Mouse (Mus musculus) layer of hippocampus, postnatal 36 days (tissue): ENCODE measurements around the gene Gm17334. TPM values are rescaled to one million over a fixed set of nuclear protein-coding genes. Genes with fewer than 3 reads are reported as not detected.

Source experiments
- DNase-seq, 2 experiments: peaks; one replicate each; pipeline ENCODE4 v3.0.0; 2022
- total RNA-seq, 2 experiments: library from RNA; stranded (reverse); gene quantifications; 2 replicates each; pipeline ENCODE4 v1.2.3; 2021

Gm17334 gene
- total RNA-seq, 2 experiments from 2014 or later = 1.0 TPM

DNA sequence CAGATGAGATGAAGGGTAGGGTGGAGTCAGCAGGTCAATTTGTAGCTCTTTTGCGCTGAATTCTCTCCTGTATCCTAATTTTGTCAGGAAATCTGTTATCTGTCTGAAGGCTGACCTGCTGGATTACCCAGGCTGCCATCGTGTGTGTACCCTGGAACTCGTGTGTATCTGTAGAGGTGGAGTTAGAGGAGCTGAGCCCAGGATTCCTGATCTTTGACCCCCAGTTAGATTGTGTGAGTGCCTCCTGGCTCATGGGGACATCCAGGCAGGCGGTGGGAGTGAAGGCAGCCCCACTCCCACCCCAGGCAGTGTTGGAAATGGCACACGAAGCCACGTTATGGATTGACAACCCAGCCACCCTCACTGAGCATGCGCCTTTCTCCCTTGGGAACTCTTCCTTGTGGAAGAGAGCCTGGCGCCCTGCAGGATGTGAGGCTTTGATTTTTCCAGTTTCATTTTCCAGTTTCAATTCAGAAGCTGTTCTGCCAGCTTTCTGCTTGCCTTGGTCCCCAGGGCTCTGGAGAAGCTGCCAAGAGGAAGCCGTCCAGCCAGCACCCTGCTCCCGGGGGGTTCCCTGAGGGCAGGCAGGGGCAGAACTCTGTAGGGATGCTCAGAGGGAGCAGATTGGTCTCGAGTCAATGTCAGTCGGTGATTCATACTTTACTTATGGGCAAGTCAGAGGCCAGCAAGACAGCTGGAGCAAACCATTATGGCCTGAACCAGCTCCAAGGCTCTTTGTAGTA, 23.6 kb upstream of the Gm17334 start:
- peak; percentile 14 to 23 for DNase-seq

DNA sequence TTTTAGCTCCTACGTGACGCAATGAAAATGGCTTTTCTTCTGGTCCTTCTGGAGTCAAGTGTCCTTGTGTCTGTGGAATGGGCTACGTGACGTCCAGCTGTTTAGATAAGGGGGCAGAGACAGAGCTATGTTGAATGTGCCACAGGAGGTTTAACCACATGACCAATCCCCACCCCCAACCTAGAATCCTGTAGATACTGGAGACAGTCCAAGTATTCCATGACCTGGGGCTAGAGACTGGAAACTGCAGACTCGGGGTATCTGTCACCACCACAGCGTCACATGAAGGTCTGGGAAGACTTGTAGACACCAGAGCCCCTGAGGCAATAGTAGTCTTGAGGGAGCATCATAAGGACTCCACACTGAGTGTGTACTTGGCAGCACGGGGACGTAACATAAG, 22.8 kb upstream of the Gm17334 start:
- DNase-seq = no peak

- no peak for DNase-seq
Observed at GRCm38 (mm10) chr11:53794671-53795557, 21.9 kb upstream of the Gm17334 start.

DNA sequence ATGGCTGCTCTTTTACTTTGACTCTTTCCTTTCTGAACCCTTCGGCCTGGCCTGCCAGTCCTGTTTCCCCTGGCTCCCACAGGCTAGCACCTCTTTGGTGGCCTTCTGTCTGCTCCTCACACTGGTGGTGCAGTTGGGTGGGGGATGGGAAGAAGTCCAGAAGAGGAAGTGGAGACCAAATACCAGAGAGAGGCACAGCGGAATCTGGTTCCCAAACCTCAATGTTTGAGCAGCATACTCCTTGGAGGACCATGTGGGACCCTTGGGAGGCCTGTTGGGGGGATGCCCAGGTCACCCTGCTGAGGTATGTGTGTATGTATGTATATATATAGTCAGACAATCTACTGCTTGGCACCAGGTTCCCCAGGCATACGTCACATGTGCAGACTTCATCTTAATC, 21.0 kb upstream of the Gm17334 start:
- DNase-seq = peak in 1 of 2 experiments; percentile 12

DNA sequence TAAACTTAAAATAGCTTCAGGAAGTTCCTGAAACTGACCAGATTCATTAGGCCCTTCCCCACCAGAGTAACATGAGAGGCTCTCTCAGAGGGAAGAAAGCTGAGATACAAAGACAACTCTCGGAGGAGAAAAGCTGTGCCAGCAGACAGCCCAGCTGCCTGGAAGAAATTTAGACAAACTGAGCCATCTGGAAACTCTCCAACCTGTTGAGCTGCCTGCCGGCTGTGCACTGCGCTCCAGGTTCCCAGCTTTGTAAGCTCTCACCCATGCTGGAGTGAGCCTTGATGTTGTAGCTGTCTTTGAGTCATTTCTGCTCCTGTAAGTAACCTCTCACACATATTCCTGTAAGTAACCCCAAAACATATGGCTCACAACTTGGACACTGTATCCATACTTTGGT, 20.0 kb upstream of the Gm17334 start:
- peak; percentile 36 to 40 for DNase-seq

- no peak for DNase-seq
Observed at GRCm38 (mm10) chr11:53789277-53789676, 16.3 kb upstream of the Gm17334 start.

- no peak for DNase-seq
Observed at GRCm38 (mm10) chr11:53788196-53788595, 15.2 kb upstream of the Gm17334 start.

DNA sequence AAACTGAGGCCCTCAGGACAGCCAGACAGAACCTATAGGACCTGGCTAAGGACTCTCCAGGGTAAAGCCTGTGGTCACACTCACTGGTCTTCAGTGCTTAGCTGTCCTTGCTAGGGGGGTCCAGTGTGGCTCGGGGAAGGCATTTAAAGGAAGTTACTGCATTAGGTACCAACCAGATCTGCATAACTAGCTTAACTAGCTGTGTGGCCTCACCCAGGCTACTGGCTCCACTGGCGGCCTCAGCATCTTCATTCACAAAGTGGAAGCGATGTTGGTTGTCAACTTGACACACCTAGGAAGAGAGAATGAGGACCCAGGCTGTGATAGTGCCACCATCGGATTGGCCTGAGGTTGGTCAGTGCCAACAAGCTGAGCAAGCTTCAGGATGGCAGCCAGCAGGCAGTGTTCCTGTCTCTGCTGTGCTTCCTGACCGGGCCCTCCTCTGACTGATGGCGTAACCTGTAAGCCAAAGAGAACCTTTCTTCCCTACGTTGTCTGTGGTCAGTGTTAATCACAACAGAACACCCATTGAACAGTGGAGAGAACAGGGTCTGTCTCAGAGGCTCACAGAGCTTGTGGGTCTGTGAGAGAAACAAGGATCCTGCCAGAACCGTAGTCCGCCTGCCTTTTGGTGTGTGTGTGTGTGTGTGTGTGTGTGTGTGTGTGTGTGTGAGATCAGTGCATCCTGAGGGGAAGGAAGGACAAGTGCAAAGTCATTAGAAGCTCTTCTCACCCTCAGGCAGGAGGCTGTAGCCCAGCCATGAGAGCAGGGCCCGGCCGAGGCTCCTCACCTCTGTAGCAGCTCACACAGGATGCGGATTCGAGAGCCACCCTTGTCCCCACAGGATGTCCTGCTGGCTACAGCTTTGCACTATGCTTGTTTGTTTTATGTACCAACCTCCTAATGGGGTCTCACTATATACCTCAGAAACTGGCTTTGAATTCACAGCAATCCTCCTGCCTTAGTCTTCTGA, 13.4 kb upstream of the Gm17334 start:
- no peak for DNase-seq

GRCm38 (mm10) chr11:53785311-53785936, 12.4 kb upstream of the Gm17334 start:
- DNase-seq = no peak

DNA sequence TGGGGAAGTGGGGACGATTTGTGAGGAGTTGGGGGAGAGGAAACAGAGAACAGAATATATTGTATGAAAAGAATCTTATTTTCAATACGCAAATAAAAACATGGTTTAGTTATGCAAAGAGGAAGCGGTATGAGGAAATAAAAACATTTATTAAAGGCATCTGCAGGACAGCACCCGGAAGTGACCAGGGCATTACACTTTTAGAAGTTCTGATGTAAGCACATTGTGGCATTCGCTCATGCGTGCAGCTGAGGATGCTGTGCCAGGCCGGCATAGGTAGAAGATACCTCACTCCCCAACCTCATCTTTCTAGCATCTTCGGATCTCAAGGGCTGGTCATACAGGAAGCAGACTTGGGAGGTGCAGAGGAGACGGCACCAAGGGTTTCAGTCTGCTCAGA, 10.3 kb upstream of the Gm17334 start:
- DNase-seq = no peak

DNA sequence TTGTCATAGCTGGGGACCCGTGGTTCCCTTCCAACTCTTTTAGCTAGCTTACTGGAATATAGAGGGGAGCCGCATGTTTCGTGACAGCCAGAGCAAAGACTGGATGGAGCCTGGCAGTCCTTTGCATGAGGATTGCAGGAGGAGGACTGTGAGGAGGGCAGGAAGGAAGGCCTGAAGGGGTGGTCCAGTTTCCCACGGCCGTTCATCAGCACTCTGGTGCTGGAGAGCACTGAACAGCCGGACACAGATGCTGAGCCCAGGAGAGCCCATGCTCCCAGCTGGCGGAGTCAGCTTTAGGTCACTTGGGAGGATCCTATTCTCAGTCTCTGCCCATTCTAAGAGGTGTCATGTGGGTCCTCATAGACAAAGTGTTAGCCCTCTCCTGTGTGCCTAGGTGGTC, 9.0 kb upstream of the Gm17334 start:
- no peak for DNase-seq

GRCm38 (mm10) chr11:53781201-53781775, 8.3 kb upstream of the Gm17334 start:
- no peak for DNase-seq

- no peak for DNase-seq
Observed at GRCm38 (mm10) chr11:53780262-53780661, 7.3 kb upstream of the Gm17334 start.

- no peak for DNase-seq
Observed at GRCm38 (mm10) chr11:53779808-53780207, 6.8 kb upstream of the Gm17334 start.

DNA sequence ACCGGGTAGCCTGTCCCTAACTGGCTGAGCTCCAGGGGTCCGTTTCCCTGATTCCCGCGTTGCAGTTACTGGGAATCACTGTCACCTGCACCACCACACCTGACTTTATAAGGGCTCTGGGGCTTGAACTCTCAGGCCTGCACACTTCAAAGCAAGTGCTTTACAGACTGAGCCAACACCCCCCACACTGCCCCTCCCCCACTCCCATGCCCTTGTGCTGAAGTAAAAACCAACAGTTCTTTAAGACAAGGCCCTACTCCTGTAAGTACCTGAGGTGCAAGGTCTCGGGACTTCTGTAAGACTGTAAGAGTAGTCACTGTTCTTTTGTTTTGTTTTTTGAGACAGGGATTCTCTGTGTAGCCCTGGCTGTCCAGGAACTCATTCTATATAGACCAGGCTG, 5.5 kb upstream of the Gm17334 start:
- DNase-seq = no peak

DNA sequence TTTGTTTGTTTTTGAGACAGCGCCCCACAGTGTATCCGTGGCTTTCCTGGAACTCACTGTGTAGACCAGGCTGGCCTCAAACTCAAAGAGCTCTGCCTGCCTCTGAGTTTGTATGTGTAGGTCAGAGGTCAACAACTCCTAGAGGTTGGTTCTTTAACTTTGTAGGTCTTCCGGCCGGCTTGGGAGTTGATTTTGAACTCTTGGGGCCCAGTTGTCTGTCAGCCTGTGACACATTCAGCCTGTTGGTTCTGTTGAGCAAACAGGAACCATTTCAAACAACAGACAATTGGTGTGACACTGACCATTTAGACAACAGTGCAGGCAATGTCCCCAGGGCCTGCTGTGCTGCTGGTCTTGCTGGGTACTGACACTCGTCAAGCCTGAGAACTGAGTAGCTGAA, 4.7 kb upstream of the Gm17334 start:
- DNase-seq = no peak

- no peak for DNase-seq
Observed at GRCm38 (mm10) chr11:53774659-53775255, 1.8 kb upstream of the Gm17334 start.

DNA sequence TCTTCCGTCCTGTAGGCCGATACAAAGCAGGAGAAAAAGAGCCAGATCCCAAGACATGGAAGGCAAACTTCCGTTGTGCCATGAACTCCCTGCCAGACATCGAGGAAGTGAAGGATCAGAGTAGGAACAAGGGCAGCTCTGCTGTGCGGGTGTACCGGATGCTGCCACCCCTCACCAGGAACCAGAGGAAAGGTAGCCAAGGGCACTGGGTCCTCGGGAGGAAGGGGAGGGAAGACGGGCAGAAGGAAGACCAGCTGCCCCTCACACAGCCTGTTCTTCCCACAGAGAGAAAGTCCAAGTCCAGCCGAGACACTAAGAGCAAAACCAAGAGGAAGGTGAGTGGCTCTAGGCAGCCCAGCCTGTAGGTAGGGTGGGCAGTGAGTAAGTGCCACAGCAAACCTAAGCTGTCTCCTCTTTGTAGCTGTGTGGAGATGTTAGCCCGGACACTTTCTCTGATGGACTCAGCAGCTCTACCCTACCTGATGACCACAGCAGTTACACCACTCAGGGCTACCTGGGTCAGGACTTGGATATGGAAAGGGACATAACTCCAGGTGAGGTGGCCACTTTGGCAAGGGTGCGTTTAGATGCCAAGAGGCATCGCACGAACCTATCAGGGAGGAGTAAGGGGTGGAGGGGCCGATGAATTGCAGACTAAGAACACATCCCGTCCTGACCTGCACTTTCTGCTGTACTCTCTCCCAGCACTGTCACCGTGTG, 814 bp upstream of the Gm17334 start:
- no peak for DNase-seq

GRCm38 (mm10) chr11:53772536-53772935, 451 bp downstream of the Gm17334 start:
- no peak for DNase-seq

GRCm38 (mm10) chr11:53771001-53771744, 1.8 kb downstream of the Gm17334 start:
- DNase-seq = no peak
